Mouse (Mus musculus) midbrain, embryonic 16.5 days (tissue): Measurements from ENCODE around the gene Susd1. TPM values are rescaled to one million over a fixed set of nuclear protein-coding genes. Genes with fewer than 3 reads are reported as not detected.

Experiments
- ATAC-seq: fragments of 200-750 bp; cut with Nextera tagmentation; 2 replicates; pipeline ENCODE4 v1.8.0; 2017; ENCODE audit warnings: moderate TSS enrichment
- H3K27ac ChIP-seq: fragments of 300-500 bp; sonication (generic); 2 replicates; pipeline ENCODE4 v1.5.1; 2014; ENCODE audit warnings: mild to moderate bottlenecking, low read length, mixed read lengths
- H3K27me3 ChIP-seq: fragments of 300-500 bp; sonication (generic); 2 replicates; pipeline ENCODE4 v1.6.1; 2014; ENCODE audit warnings: low read depth, low read length, mixed read lengths; ENCODE audit not compliant: control insufficient read depth, insufficient read depth
- H3K36me3 ChIP-seq: fragments of 300-500 bp; sonication (generic); 2 replicates; pipeline ENCODE4 v1.6.1; 2014; ENCODE audit warnings: mild to moderate bottlenecking, low read length, moderate library complexity, mixed read lengths; ENCODE audit not compliant: control insufficient read depth, insufficient read depth
- H3K4me1 ChIP-seq: fragments of 300-500 bp; sonication (generic); 2 replicates; pipeline ENCODE4 v1.6.1; 2014; ENCODE audit warnings: mild to moderate bottlenecking, low read length, mixed read lengths; ENCODE audit not compliant: control insufficient read depth, insufficient read depth
- H3K4me2 ChIP-seq: fragments of 300-500 bp; sonication (generic); 2 replicates; pipeline ENCODE4 v1.6.1; 2014; ENCODE audit warnings: mild to moderate bottlenecking, low read length, mixed read lengths
- H3K4me3 ChIP-seq: fragments of 300-500 bp; sonication (generic); 2 replicates; pipeline ENCODE4 v1.5.1; 2014; ENCODE audit warnings: low read depth, mild to moderate bottlenecking, low read length, moderate library complexity, mixed read lengths
- H3K9ac ChIP-seq: fragments of 300-500 bp; sonication (generic); 2 replicates; pipeline ENCODE4 v1.6.1; 2014; ENCODE audit warnings: low read depth, low read length, mixed read lengths
- H3K9me3 ChIP-seq: fragments of 300-500 bp; sonication (generic); replicated peaks from 2 replicates; pipeline ENCODE4 v1.6.1; 2014; ENCODE audit warnings: mild to moderate bottlenecking, low read length, mixed read lengths; ENCODE audit not compliant: control insufficient read depth, poor library complexity, severe bottlenecking
- WGBS: fragments of 180-500 bp; shearing (Covaris S2); extraction: QIAGEN DNeasy Blood & Tissue Kit; methylation state at CpG from one replicate; pipeline ENCODE4 v1.1.7; 2014; 5-methylcytosine and 5-hydroxymethylcytosine counted together
- polyA plus RNA-seq: library from polyadenylated mRNA; unstranded; fragments of >200 nt; fragmentation: Nextera tagmentation; extraction: Ambion mirVana; gene quantifications from 2 replicates; pipeline ENCODE4 v1.2.1, GENCODE M21; 2015

Susd1 gene
- polyA plus RNA-seq, 1 experiment from 2014 or later, result 2.2 TPM

DNA sequence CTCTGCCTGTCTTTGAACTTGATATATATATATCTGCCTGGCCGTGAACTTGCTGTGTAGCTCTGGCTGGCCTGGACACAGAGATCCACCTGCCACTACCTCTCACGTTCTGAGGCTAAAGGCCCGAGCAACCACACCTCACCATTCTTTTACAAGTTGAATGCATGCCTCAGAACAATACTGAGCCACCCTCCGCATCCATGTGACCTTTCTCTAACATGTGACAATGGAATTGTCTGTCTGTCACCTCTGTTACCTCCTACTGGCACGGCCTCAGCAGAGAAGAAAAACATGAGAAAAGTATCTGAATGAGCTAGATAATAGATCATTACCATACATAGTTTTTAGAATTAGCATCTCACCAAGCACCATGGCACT is 17.1 kb downstream of the Susd1 start:
- H3K9ac ChIP-seq, result no peak overlapping the region
- no peaks in the 10 kb centered on the region for H3K4me1 ChIP-seq
- H3K4me3 ChIP-seq, result no peak overlapping the region
- ATAC-seq, result no peak
- no peak overlapping the region for H3K4me2 ChIP-seq
- 45% methylated on average over 5 of the region's 5 CpGs for WGBS
- no peaks in the 10 kb centered on the region for H3K9me3 ChIP-seq
- no peak overlapping the region for H3K27ac ChIP-seq
- H3K27me3 ChIP-seq, result no peaks in the 10 kb centered on the region
- no peaks in the 10 kb centered on the region for H3K36me3 ChIP-seq

DNA sequence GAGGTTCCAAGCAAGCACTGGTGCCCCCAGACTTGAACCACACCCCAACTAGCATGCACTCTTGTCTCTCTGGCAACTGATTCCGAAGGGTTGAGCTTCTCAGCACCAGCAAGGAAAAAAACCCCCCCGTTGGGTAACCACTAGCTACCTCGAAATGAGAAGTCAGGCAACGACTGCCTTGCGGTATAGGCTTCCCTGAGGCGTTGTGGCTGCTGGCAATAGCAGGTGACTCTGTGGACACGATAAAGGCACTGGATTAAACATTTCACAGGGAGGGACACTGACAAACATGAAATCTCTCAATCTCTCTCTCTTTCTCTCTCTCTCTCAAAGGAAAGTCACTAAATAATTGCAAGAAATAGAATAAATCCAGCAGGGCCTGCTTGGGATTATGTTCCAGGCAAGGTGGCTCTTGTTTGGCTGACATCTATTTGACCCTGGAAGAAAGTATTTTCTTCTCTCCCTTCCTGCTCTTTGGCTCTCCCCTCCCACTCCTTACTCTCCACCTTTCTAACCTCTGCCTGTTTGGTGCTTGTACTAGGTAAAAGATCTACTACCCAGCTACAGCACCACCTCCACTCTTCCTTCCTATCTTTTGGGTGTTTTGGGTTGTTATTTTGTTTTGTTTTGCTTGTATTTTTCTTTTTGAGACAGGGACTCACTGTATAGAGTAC is 17.6 kb downstream of the Susd1 start:
- 78% methylated on average over 7 of the region's 7 CpGs for WGBS
- Histone ChIP-seq H3K36me3 (no peaks in the 10 kb centered on the region), H3K9me3 (no peaks in the 10 kb centered on the region), H3K4me3 (no peak overlapping the region), H3K9ac (no peak overlapping the region), H3K27me3 (no peaks in the 10 kb centered on the region), H3K4me1 (no peaks in the 10 kb centered on the region), H3K4me2 (no peak overlapping the region), H3K27ac (no peak overlapping the region)
- ATAC-seq, result no peak

DNA sequence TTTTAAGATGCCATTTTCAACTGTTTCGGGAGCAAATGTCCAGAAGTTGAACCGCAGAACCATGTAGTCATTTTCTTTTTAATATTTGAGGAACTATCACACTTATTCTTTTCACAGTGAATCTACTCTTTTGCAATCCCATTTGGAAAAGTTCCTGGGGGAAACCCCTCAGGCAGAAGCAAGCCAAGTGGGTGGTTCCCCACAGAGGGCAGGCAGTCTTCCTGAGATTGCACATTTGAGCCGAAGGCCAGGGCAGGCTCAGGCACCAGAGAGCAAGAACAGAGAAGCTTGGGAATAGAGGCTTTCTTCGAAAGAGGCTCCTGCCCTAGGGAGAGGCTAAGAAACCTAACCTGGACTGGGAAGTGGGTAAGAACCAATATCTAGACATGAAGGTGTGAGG is 19.2 kb downstream of the Susd1 start:
- WGBS, result 87% methylated on average over 4 of the region's 4 CpGs
- Histone ChIP-seq H3K27me3 (no peaks in the 10 kb centered on the region), H3K4me1 (no peaks in the 10 kb centered on the region), H3K9ac (no peak overlapping the region), H3K4me3 (no peak overlapping the region), H3K4me2 (no peak overlapping the region), H3K36me3 (no peaks in the 10 kb centered on the region), H3K9me3 (no peaks in the 10 kb centered on the region), H3K27ac (no peak overlapping the region)
- ATAC-seq, result no peak

DNA sequence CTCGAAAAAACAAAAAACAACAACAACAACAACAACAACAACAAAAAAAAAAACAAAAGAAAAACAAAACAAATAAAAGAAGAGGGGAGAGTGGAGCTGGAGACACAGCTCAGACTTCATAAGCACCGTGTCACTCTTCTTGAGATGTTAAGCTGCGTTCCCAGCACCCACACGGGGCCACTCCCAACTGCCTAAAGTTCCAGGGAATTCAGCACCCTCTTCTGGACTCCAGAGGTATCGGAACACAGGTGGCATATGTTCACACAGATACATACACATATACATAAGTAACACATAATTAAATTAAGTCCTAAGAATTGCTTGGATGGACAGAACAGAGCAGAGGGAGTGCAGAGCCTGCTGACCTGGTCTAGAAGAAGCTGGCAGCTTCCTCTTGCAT is 25.0 kb downstream of the Susd1 start:
- Histone ChIP-seq H3K4me1 (no peaks in the 10 kb centered on the region), H3K9me3 (no peaks in the 10 kb centered on the region), H3K4me2 (no peak overlapping the region), H3K4me3 (no peak overlapping the region), H3K9ac (no peak overlapping the region), H3K36me3 (no peaks in the 10 kb centered on the region), H3K27me3 (no peaks in the 10 kb centered on the region), H3K27ac (no peak overlapping the region)
- no peak for ATAC-seq
- WGBS, result 86% methylated on average over 5 of the region's 5 CpGs

DNA sequence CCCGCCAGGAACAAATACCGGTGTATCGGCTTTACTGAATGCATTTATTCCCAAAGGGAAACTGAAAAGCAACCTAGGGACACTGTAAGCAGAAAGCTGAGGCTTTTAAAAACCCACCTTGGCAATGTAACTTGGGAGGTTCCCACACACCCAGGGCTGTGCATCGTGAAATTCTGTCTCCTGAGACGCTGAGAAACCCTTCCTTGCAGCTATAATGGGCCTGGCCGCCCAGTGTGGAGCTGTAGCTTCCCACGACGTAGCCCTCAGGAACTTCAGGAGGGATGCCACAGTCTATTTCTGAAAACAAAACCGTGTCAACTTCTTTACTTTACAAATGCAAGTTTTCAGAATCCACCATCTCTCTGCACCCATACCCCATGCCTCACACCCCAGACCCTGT is 27.3 kb downstream of the Susd1 start:
- no peak for ATAC-seq
- Histone ChIP-seq H3K36me3 (no peaks in the 10 kb centered on the region), H3K9ac (no peak overlapping the region), H3K4me3 (no peak overlapping the region), H3K27ac (no peak overlapping the region), H3K4me2 (no peak overlapping the region), H3K27me3 (no peaks in the 10 kb centered on the region), H3K9me3 (no peaks in the 10 kb centered on the region), H3K4me1 (no peaks in the 10 kb centered on the region)
- WGBS, result 83% methylated on average over 9 of the region's 9 CpGs

DNA sequence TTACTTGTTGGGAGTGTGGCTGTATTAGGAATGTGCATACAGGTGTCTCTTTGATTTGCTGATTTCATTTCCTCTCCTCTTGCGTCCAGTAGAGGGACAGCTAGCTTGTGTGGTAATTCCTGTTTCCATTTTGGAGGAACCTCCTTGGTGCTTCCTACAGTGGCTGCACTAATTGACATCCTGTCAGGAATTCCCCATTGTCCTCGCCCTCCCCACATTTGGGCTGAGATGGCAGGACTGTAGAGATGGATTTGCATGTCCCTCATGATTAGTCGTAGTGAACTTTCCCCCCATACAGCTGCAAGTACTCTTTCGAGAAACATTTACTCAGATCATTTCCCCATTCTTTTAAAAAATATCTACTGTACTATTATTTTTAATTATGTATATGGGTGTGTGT is 30.7 kb downstream of the Susd1 start:
- Histone ChIP-seq H3K4me2 (no peak overlapping the region), H3K27me3 (no peaks in the 10 kb centered on the region), H3K9me3 (no peaks in the 10 kb centered on the region), H3K27ac (no peak overlapping the region), H3K9ac (no peak overlapping the region), H3K36me3 (no peaks in the 10 kb centered on the region), H3K4me3 (no peak overlapping the region), H3K4me1 (no peaks in the 10 kb centered on the region)
- ATAC-seq, result no peak
- WGBS, result 85% methylated on average over 4 of the region's 4 CpGs

DNA sequence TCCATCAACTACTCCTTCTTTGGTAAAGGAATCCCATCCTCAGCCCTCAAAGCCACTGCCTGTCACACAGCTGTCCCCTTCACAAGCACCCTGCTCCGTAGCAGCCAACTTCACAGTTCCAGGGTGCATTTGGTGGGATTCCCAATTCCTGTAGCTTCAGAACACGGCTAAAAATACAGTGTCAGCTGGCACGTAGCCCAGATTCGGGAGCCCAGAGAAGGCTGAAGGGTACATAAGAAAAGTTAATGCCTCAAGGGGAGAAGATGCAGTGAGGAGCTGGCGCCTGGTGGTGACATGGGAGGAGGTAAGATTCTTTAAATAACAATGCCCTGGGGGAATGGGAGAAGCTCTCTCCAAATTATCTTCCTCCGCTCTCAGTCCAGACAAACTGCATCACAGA is 34.1 kb downstream of the Susd1 start:
- Histone ChIP-seq H3K36me3 (no peaks in the 10 kb centered on the region), H3K4me2 (no peak overlapping the region), H3K27me3 (no peaks in the 10 kb centered on the region), H3K4me1 (no peaks in the 10 kb centered on the region; the same call in 1 of the 2 replicates), H3K9me3 (no peaks in the 10 kb centered on the region), H3K4me3 (no peak overlapping the region), H3K27ac (no peak overlapping the region), H3K9ac (no peak overlapping the region)
- 57% methylated on average over 6 of the region's 6 CpGs for WGBS
- ATAC-seq, result peak; percentile 45; the same call in 1 of the 2 replicates

DNA sequence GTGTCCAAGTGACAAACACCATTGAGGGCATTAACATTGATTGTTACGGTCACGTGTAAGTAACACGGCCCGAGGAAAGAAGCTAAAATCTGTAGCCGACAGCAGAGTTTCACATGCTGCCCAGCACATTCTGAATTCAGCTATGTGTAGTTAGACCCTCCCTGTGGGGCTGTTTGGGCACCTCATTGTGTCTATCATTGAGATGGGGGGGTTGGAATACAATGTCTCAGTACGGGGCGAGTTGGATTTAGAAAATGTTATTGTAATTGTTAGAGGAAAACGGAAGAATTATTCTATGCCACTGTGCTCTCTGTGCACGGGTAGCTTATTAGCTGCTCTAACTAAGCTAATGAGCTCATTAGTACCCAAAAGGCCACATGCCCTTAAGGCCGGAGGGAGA is 37.5 kb downstream of the Susd1 start:
- no peak for ATAC-seq
- no peaks in the 10 kb centered on the region for H3K36me3 ChIP-seq

DNA sequence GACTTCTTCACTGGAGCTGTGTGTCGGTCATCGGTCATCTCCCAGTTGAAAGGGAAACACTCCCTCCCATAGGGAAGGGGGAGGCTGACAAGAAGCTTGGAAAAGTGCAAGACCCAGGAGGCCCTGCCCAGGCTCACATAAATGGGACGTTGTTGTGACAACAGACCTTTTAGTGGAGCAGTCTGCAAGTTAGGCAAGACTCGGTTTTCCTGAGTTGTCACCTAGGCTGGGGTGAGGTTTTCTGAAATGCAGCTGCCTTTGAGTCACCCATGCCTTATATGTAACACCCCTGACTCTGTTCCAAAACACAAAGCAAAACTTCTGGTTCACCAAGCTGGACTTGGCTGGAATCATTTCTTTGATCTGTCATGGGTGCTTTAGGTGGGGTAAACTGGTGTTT is 39.1 kb downstream of the Susd1 start:
- no peak overlapping the region for H3K9ac ChIP-seq
- H3K4me2 ChIP-seq, result no peak overlapping the region
- no peak for ATAC-seq
- no peak overlapping the region for H3K27ac ChIP-seq
- no peaks in the 10 kb centered on the region for H3K9me3 ChIP-seq
- no peaks in the 10 kb centered on the region for H3K27me3 ChIP-seq
- WGBS, result 73% methylated on average over 4 of the region's 4 CpGs
- H3K4me3 ChIP-seq, result no peak overlapping the region
- no peaks in the 10 kb centered on the region; the same call in 1 of the 2 replicates for H3K4me1 ChIP-seq
- H3K36me3 ChIP-seq, result no peaks in the 10 kb centered on the region

More for the DNA sequence above, 37.5 kb downstream of the Susd1 start:
- no peak overlapping the region for H3K4me3 ChIP-seq
- 64% methylated on average over 10 of the region's 10 CpGs for WGBS
- no peaks in the 10 kb centered on the region for H3K27me3 ChIP-seq
- no peaks in the 10 kb centered on the region for H3K9me3 ChIP-seq
- no peak overlapping the region for H3K4me2 ChIP-seq
- H3K4me1 ChIP-seq, result no peaks in the 10 kb centered on the region; the same call in 1 of the 2 replicates
- H3K9ac ChIP-seq, result no peak overlapping the region
- 0 out of 2 replicates have a peak overlapping the region, but pooled peaks have one; percentile 28 for H3K27ac ChIP-seq
